In the genomic region with DNA sequence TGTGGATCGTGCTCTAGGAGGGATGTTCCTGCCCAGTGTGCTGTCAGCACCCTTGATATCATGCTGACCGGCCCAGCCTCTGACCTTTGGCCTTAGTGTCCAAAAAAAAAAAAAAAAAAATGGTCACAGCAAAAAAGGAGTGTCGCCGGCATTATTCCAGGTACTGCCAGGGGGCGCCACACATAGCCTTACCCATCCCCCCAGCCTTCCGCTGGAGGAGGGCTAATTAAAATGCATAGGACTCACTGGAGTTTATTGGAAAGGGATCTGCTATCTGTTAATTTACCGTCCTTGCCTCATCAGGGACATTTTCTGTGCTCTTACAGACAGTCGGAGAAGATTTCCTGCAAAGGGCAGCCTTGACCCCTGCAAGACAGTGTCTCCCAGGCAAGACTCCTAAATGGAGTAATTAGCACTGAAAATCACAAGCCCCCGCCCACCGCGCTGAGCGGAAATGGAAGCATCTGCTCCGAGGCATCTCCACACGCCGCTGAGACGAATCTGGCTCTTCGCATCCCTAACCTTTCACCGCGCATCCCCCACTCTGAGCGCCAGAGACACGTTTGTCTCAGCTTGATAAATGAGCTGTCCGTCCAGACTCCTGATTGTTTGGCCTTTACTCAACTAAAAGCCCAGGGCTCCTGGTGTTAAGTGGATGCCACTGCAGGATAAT, we compare ENCODE assay signal across 12 mouse cellular contexts. TPM values are rescaled to one million over a fixed set of nuclear protein-coding genes. Genes with fewer than 3 reads are reported as not detected.
A peak's percentile ranks its signal among the peaks of the same experiment; 100 is the strongest.
DNase-seq lines count a peak whose midpoint lies in the region; ATAC-seq and TF ChIP-seq lines count a peak whose summit lies in the region.
"Had no signal": no experiment of that assay in that cellular context is flagged by ENCODE, and none has a peak within 500 bp of the region (broad histone marks: within the 10 kb centered on the region; RNA-seq: fewer than 3 reads in every experiment).

No protein-coding gene starts in this region.

- H3K9ac ChIP-seq in heart, embryonic 11.5 days (ENCODE audit: low read depth, low read length) = no peak overlapping the region
- H3K9ac ChIP-seq in ES-E14 (ENCODE audit: insufficient read depth, low read depth, low read length, poor library complexity, severe bottlenecking) = no peak overlapping the region
- H3K9ac ChIP-seq in embryonic facial prominence, embryonic 12.5 days = no peak overlapping the region
- H3K9ac ChIP-seq in midbrain, embryonic 13.5 days (replicated peaks) = no peak overlapping the region
- H3K9ac ChIP-seq: embryonic facial prominence, embryonic 15.5 days had no signal

- H3K4me1 ChIP-seq in heart, embryonic 11.5 days (ENCODE audit: control insufficient read depth, insufficient read depth, low read length) = peaks cover 9% of the 10 kb centered on the region
- H3K4me1 ChIP-seq in ES-E14 (ENCODE audit: control insufficient read depth in 2 of 2, insufficient read depth in 2 of 2, low read length in 2 of 2, poor library complexity in 1 of 2) = 0 out of 4 replicates have a peak, but pooled peaks cover 0 to 3% of the 10 kb centered on the region in 2 experiments
- H3K4me1 ChIP-seq in embryonic facial prominence, embryonic 12.5 days = peaks cover 12% of the 10 kb centered on the region; the same call in 1 of the 2 replicates
- peaks cover 13% of the 10 kb centered on the region for H3K4me1 ChIP-seq in midbrain, embryonic 13.5 days (replicated peaks)
- H3K4me1 ChIP-seq in limb, embryonic 10.5 days = peaks cover 17% of the 10 kb centered on the region

- DNase-seq in heart, postnatal 4 days = no peak
- DNase-seq in ES-E14 (ENCODE audit: low read depth, low spot score) = no peak
- DNase-seq in spleen, postnatal 10 days (ENCODE audit: low spot score in 2 of 2) = no peak
- DNase-seq in limb, embryonic 10.5 days (ENCODE audit: low spot score) = no peak
- no peak for DNase-seq in layer of hippocampus, adult 8-10 months (ENCODE audit: low spot score in 2 of 2)
- DNase-seq: lung, postnatal 14 days had no signal

- no peak overlapping the region for H3K27ac ChIP-seq in heart, embryonic 11.5 days (ENCODE audit: low read depth, low read length)
- no peak overlapping the region for H3K27ac ChIP-seq in ES-E14 (ENCODE audit: insufficient read depth, low read depth, low read length, poor library complexity, severe bottlenecking)
- no peak overlapping the region for H3K27ac ChIP-seq in embryonic facial prominence, embryonic 12.5 days
- no peak overlapping the region for H3K27ac ChIP-seq in midbrain, embryonic 13.5 days
- H3K27ac ChIP-seq in limb, embryonic 10.5 days = no peak overlapping the region
- H3K27ac ChIP-seq: embryonic facial prominence, embryonic 15.5 days had no signal

- H3K27me3 ChIP-seq in heart, embryonic 11.5 days (ENCODE audit: control insufficient read depth, insufficient read depth, low read length) = 0 out of 2 replicates have a peak, but pooled peaks cover 3% of the 10 kb centered on the region
- no peaks in the 10 kb centered on the region for H3K27me3 ChIP-seq in embryonic facial prominence, embryonic 12.5 days
- H3K27me3 ChIP-seq in midbrain, embryonic 13.5 days = no peaks in the 10 kb centered on the region
- no peaks in the 10 kb centered on the region for H3K27me3 ChIP-seq in limb, embryonic 10.5 days (ENCODE audit: low read depth, poor library complexity, severe bottlenecking)

- no peaks in the 10 kb centered on the region for H3K9me3 ChIP-seq in heart, embryonic 11.5 days (replicated peaks; ENCODE audit: control insufficient read depth, low read length)
- H3K9me3 ChIP-seq in ES-E14 (ENCODE audit: control insufficient read depth, insufficient read depth, low read depth, low read length) = no peaks in the 10 kb centered on the region
- no peaks in the 10 kb centered on the region for H3K9me3 ChIP-seq in embryonic facial prominence, embryonic 12.5 days
- H3K9me3 ChIP-seq in midbrain, embryonic 13.5 days = no peaks in the 10 kb centered on the region
- H3K9me3 ChIP-seq in limb, embryonic 10.5 days (replicated peaks) = no peaks in the 10 kb centered on the region
- H3K9me3 ChIP-seq: embryonic facial prominence, embryonic 15.5 days had no signal

- 3% methylated on average over 22 of the region's 22 CpGs for WGBS in heart, embryonic 11.5 days (ENCODE audit: insufficient replicate concordance)
- 4% methylated on average over 22 of the region's 22 CpGs for WGBS in embryonic facial prominence, embryonic 12.5 days
- WGBS in midbrain, embryonic 13.5 days = 10% methylated on average over 22 of the region's 22 CpGs
- WGBS in limb, embryonic 10.5 days = 4% methylated on average over 22 of the region's 22 CpGs

- H3K4me3 ChIP-seq in heart, embryonic 11.5 days (ENCODE audit: low read depth, low read length) = no peak overlapping the region; the same call in 1 of the 2 replicates
- no peak overlapping the region for H3K4me3 ChIP-seq in ES-E14 (ENCODE audit: insufficient read depth in 1 of 2, low read depth in 1 of 2, low read length in 2 of 2, poor library complexity in 1 of 2, severe bottlenecking in 1 of 2)
- no peak overlapping the region for H3K4me3 ChIP-seq in embryonic facial prominence, embryonic 12.5 days
- 0 out of 2 replicates have a peak overlapping the region, but pooled peaks have one; percentile 11 for H3K4me3 ChIP-seq in midbrain, embryonic 13.5 days (replicated peaks)
- H3K4me3 ChIP-seq in limb, embryonic 10.5 days = no peak overlapping the region
- H3K4me3 ChIP-seq: embryonic facial prominence, embryonic 15.5 days had no signal

- in situ Hi-C loops in ES-E14 (cut with MboI; ENCODE audit: low sequenced_read_pairs in 2 of 2, unreplicated experiment in 2 of 2) = no loop called here

- no peak for ATAC-seq in heart, embryonic 11.5 days (replicated peaks; ENCODE audit: insufficient number of reproducible peaks, low FRiP score, low TSS enrichment)
- ATAC-seq in embryonic facial prominence, embryonic 12.5 days (ENCODE audit: insufficient number of reproducible peaks, insufficient read depth, low FRiP score, low TSS enrichment) = no peak
- peak; percentile 48 for ATAC-seq in midbrain, embryonic 13.5 days
- ATAC-seq: inflammation-experienced regulatory T-cells, adult 6 months had no signal

- H3K36me3 ChIP-seq in heart, embryonic 11.5 days (ENCODE audit: control insufficient read depth, insufficient read depth, low read length) = no peaks in the 10 kb centered on the region
- H3K36me3 ChIP-seq in ES-E14 (ENCODE audit: control insufficient read depth, insufficient read depth, low read length, poor library complexity, severe bottlenecking) = no peaks in the 10 kb centered on the region
- H3K36me3 ChIP-seq in embryonic facial prominence, embryonic 12.5 days = no peaks in the 10 kb centered on the region
- H3K36me3 ChIP-seq in midbrain, embryonic 13.5 days = no peaks in the 10 kb centered on the region
- H3K36me3 ChIP-seq in limb, embryonic 10.5 days = no peaks in the 10 kb centered on the region
- H3K36me3 ChIP-seq: embryonic facial prominence, embryonic 15.5 days had no signal

- H3K4me2 ChIP-seq in heart, embryonic 11.5 days = peak overlapping the region; percentile 41
- H3K4me2 ChIP-seq in embryonic facial prominence, embryonic 12.5 days (replicated peaks) = 0 out of 2 replicates have a peak overlapping the region, but pooled peaks have one; percentile 1
- H3K4me2 ChIP-seq in midbrain, embryonic 13.5 days (replicated peaks) = peak overlapping the region; percentile 43
- H3K4me2 ChIP-seq: embryonic facial prominence, embryonic 15.5 days had no signal

TF ChIP-seq in ES-E14, 5 proteins besides CTCF, POLR2A, EP300 and RAD21:
- no peak for TF ChIP-seq ZC3H11A (IDR thresholded peaks at IDR 0.05; ENCODE audit: borderline replicate concordance, low read depth, low read length)
- TF ChIP-seq ZNF384 (IDR thresholded peaks at IDR 0.05; ENCODE audit: low read depth, low read length) = peak; percentile 91

RNA-seq across cellular contexts. Expression of a gene that starts 38.9 kb away (rescaled TPM):
- polyA plus RNA-seq in heart, embryonic 11.5 days (2014; fragmentation: Nextera tagmentation; extraction: Ambion mirVana) = not detected in 2 replicates
- not detected for total RNA-seq in heart, postnatal 4 days (2021)
- total RNA-seq in ES-E14 (2012; rRNA removed) = not detected in 2 replicates
- polyA plus RNA-seq in embryonic facial prominence, embryonic 12.5 days (2016; fragmentation: Nextera tagmentation; extraction: Ambion mirVana) = not detected in 2 replicates
- polyA plus RNA-seq in midbrain, embryonic 13.5 days (2015; fragmentation: Nextera tagmentation; extraction: Ambion mirVana) = not detected in 2 replicates
- polyA plus RNA-seq in limb, embryonic 10.5 days (2016; fragmentation: Nextera tagmentation; extraction: Ambion mirVana) = not detected in 2 replicates
- total RNA-seq in layer of hippocampus, adult 8-10 months (2022) = not detected
- polyA plus RNA-seq: embryonic facial prominence, embryonic 15.5 days; inflammation-experienced regulatory T-cells, adult 6 months; stomach, embryonic 14.5 days had no signal
